7 mouse cellular contexts compared by ENCODE assay signal in genomic region chr15:79657837-79658530, GRCm38 (mm10). TPM values are rescaled to one million over a fixed set of nuclear protein-coding genes. Genes with fewer than 3 reads are reported as not detected.
DNase-seq lines count a peak whose midpoint lies in the region; ATAC-seq and TF ChIP-seq lines count a peak whose summit lies in the region.

No protein-coding gene starts in this region.

- TF ChIP-seq CTCF in kidney, adult 2 months (conservative IDR thresholded peaks at IDR 0.05; ENCODE audit: insufficient read depth, insufficient read length, low read depth, low read length): peak; percentile 59
- peak; percentile 40; the same call in 1 of the 2 replicates for TF ChIP-seq CTCF in spleen, adult 2 months (IDR thresholded peaks at IDR 0.05; ENCODE audit: extremely low read depth, insufficient read depth, insufficient read length, insufficient replicate concordance)

- no peaks in the 10 kb centered on the region for H3K9me3 ChIP-seq in embryonic facial prominence, embryonic 11.5 days (replicated peaks; ENCODE audit: control insufficient read depth, low read length)
- H3K9me3 ChIP-seq in limb, embryonic 12.5 days: peaks cover 4% of the 10 kb centered on the region; the same call in 1 of the 2 replicates
- no peaks in the 10 kb centered on the region for H3K9me3 ChIP-seq in midbrain, embryonic 15.5 days

- H3K27me3 ChIP-seq in embryonic facial prominence, embryonic 11.5 days (ENCODE audit: control insufficient read depth, insufficient read depth, low read length): no peaks in the 10 kb centered on the region
- H3K27me3 ChIP-seq in kidney, adult 2 months (replicated peaks; ENCODE audit: control insufficient read depth, insufficient read depth, low read length): no peaks in the 10 kb centered on the region
- H3K27me3 ChIP-seq in limb, embryonic 12.5 days: no peaks in the 10 kb centered on the region
- H3K27me3 ChIP-seq in midbrain, embryonic 15.5 days (replicated peaks): no peaks in the 10 kb centered on the region
- no peaks in the 10 kb centered on the region for H3K27me3 ChIP-seq in spleen, adult 2 months (ENCODE audit: control insufficient read depth, insufficient read depth, low read length)

- peak overlapping the region; percentile 83 for H3K4me2 ChIP-seq in embryonic facial prominence, embryonic 11.5 days (ENCODE audit: low read depth, low read length)
- H3K4me2 ChIP-seq in limb, embryonic 12.5 days: peak overlapping the region; percentile 91
- peak overlapping the region; percentile 72 for H3K4me2 ChIP-seq in midbrain, embryonic 15.5 days

- H3K36me3 ChIP-seq in embryonic facial prominence, embryonic 11.5 days (replicated peaks; ENCODE audit: control insufficient read depth, insufficient read depth, low read depth, low read length): no peaks in the 10 kb centered on the region
- no peaks in the 10 kb centered on the region for H3K36me3 ChIP-seq in kidney, adult 2 months (ENCODE audit: control insufficient read depth, insufficient read depth, low read length)
- peaks cover 17% of the 10 kb centered on the region; the same call in 1 of the 2 replicates for H3K36me3 ChIP-seq in limb, embryonic 12.5 days
- no peaks in the 10 kb centered on the region for H3K36me3 ChIP-seq in midbrain, embryonic 15.5 days (replicated peaks)
- no peaks in the 10 kb centered on the region for H3K36me3 ChIP-seq in spleen, adult 2 months (ENCODE audit: control insufficient read depth, insufficient read depth, low read length)

- H3K4me1 ChIP-seq in embryonic facial prominence, embryonic 11.5 days (ENCODE audit: control insufficient read depth, insufficient read depth, low read length): no peaks in the 10 kb centered on the region
- H3K4me1 ChIP-seq in kidney, adult 2 months (ENCODE audit: control insufficient read depth, insufficient read depth, low read length): 0 out of 2 replicates have a peak, but pooled peaks cover 3% of the 10 kb centered on the region
- H3K4me1 ChIP-seq in limb, embryonic 12.5 days (replicated peaks): peaks cover 6% of the 10 kb centered on the region
- peaks cover 12% of the 10 kb centered on the region for H3K4me1 ChIP-seq in midbrain, embryonic 15.5 days
- no peaks in the 10 kb centered on the region for H3K4me1 ChIP-seq in spleen, adult 2 months (ENCODE audit: control insufficient read depth, insufficient read depth, insufficient read length)

- TF ChIP-seq POLR2A in kidney, adult 2 months (IDR thresholded peaks at IDR 0.05; ENCODE audit: low read depth, low read length): no peak
- TF ChIP-seq POLR2A in spleen, adult 2 months (IDR thresholded peaks at IDR 0.05; ENCODE audit: low read depth, low read length): no peak

- ATAC-seq in embryonic facial prominence, embryonic 11.5 days (replicated peaks; ENCODE audit: insufficient number of reproducible peaks, low FRiP score, low TSS enrichment, low read depth): no peak
- ATAC-seq in limb, embryonic 12.5 days (ENCODE audit: insufficient number of reproducible peaks, insufficient read depth, low FRiP score, low TSS enrichment, low read depth): no peak
- ATAC-seq in midbrain, embryonic 15.5 days (replicated peaks): no peak

- DNase-seq in adrenal gland, postnatal 14 days: peak; percentile 88
- peak; percentile 93 for DNase-seq in embryonic facial prominence, embryonic 11.5 days (ENCODE audit: low spot score)
- peak; percentile 84 to 93 for DNase-seq in heart, adult 18-20 months
- peak; percentile 91 for DNase-seq in kidney, adult 2 months
- peak; percentile 62 to 79 for DNase-seq in spleen, adult 2 months (ENCODE audit: low read depth in 1 of 2, low spot score in 2 of 2)

- H3K4me3 ChIP-seq in embryonic facial prominence, embryonic 11.5 days (ENCODE audit: low read depth, low read length): peak overlapping the region; percentile 77
- peak overlapping the region; percentile 78 for H3K4me3 ChIP-seq in kidney, adult 2 months (ENCODE audit: insufficient read depth, low read depth, low read length)
- peak overlapping the region; percentile 75 for H3K4me3 ChIP-seq in limb, embryonic 12.5 days (replicated peaks)
- H3K4me3 ChIP-seq in midbrain, embryonic 15.5 days: peak overlapping the region; percentile 92
- H3K4me3 ChIP-seq in spleen, adult 2 months (ENCODE audit: extremely low read depth, insufficient read depth, insufficient read length): peak overlapping the region; percentile 85

- peak overlapping the region; percentile 89 for H3K27ac ChIP-seq in embryonic facial prominence, embryonic 11.5 days (replicated peaks; ENCODE audit: low read depth, low read length)
- H3K27ac ChIP-seq in kidney, adult 2 months (ENCODE audit: insufficient read depth, low read depth, low read length): peak overlapping the region; percentile 96; the same call in 1 of the 2 replicates
- H3K27ac ChIP-seq in limb, embryonic 12.5 days: peak overlapping the region; percentile 94
- peak overlapping the region; percentile 98 for H3K27ac ChIP-seq in midbrain, embryonic 15.5 days
- H3K27ac ChIP-seq in spleen, adult 2 months (ENCODE audit: insufficient read depth, low read length): peak overlapping the region; percentile 95

- 5% methylated on average over 16 of the region's 16 CpGs for WGBS in embryonic facial prominence, embryonic 11.5 days
- WGBS in kidney, adult 2 months: 2% methylated on average over 16 of the region's 16 CpGs
- 5% methylated on average over 16 of the region's 16 CpGs for WGBS in limb, embryonic 12.5 days
- WGBS in midbrain, embryonic 15.5 days: 4% methylated on average over 16 of the region's 16 CpGs
- 1% methylated on average over 16 of the region's 16 CpGs for WGBS in spleen, adult 2 months

- H3K9ac ChIP-seq in embryonic facial prominence, embryonic 11.5 days (replicated peaks; ENCODE audit: low read length): peak overlapping the region; percentile 83
- H3K9ac ChIP-seq in limb, embryonic 12.5 days (replicated peaks): peak overlapping the region; percentile 76
- peak overlapping the region; percentile 90 for H3K9ac ChIP-seq in midbrain, embryonic 15.5 days

RNA-seq across cellular contexts. Expression of gene Fam227a, which starts 0.8 kb away (rescaled TPM):
- total RNA-seq in adrenal gland, postnatal 14 days (2021): 2.6 and 4.8 TPM in 2 replicates
- polyA plus RNA-seq in embryonic facial prominence, embryonic 11.5 days (2014; fragmentation: Nextera tagmentation; extraction: Ambion mirVana): 1.8 and 3.3 TPM in 2 replicates
- under 1 TPM; 0.37 to 0.77 TPM for total RNA-seq in heart, adult 18-20 months (2021)
- 1.3 and 1.5 TPM in 2 replicates for polyA plus RNA-seq in kidney, adult 2 months (2012; rRNA removed)
- 2.1 and 2.5 TPM in 2 replicates for polyA plus RNA-seq in limb, embryonic 12.5 days (2016; fragmentation: Nextera tagmentation; extraction: Ambion mirVana)
- polyA plus RNA-seq in midbrain, embryonic 15.5 days (2015; fragmentation: Nextera tagmentation; extraction: Ambion mirVana): 5.1 and 6.6 TPM in 2 replicates
- polyA plus RNA-seq in spleen, adult 2 months (2012; rRNA removed): 0.28 and 0.41 TPM in 2 replicates

RNA-seq across cellular contexts. Expression of gene Cby1, which starts 1.0 kb away (rescaled TPM):
- total RNA-seq in adrenal gland, postnatal 14 days (2021): 21.9 and 24.8 TPM in 2 replicates
- 64.3 and 66.2 TPM in 2 replicates for polyA plus RNA-seq in embryonic facial prominence, embryonic 11.5 days (2014; fragmentation: Nextera tagmentation; extraction: Ambion mirVana)
- 10 to 100 TPM; 18.7 to 23.6 TPM for total RNA-seq in heart, adult 18-20 months (2021)
- 12.0 and 15.1 TPM in 2 replicates for polyA plus RNA-seq in kidney, adult 2 months (2012; rRNA removed)
- 49.9 and 57.6 TPM in 2 replicates for polyA plus RNA-seq in limb, embryonic 12.5 days (2016; fragmentation: Nextera tagmentation; extraction: Ambion mirVana)
- 92.1 and 99.6 TPM in 2 replicates for polyA plus RNA-seq in midbrain, embryonic 15.5 days (2015; fragmentation: Nextera tagmentation; extraction: Ambion mirVana)
- polyA plus RNA-seq in spleen, adult 2 months (2012; rRNA removed): 3.9 and 4.2 TPM in 2 replicates

RNA-seq across cellular contexts. Expression of gene Tomm22, which starts 12.7 kb away (rescaled TPM):
- total RNA-seq in adrenal gland, postnatal 14 days (2021): 116 and 120 TPM in 2 replicates
- polyA plus RNA-seq in embryonic facial prominence, embryonic 11.5 days (2014; fragmentation: Nextera tagmentation; extraction: Ambion mirVana): 308 and 320 TPM in 2 replicates
- 100 to 1,000 TPM; 112 to 126 TPM for total RNA-seq in heart, adult 18-20 months (2021)
- polyA plus RNA-seq in kidney, adult 2 months (2012; rRNA removed): 38.2 and 52.5 TPM in 2 replicates
- polyA plus RNA-seq in limb, embryonic 12.5 days (2016; fragmentation: Nextera tagmentation; extraction: Ambion mirVana): 217 and 238 TPM in 2 replicates
- 222 and 226 TPM in 2 replicates for polyA plus RNA-seq in midbrain, embryonic 15.5 days (2015; fragmentation: Nextera tagmentation; extraction: Ambion mirVana)
- polyA plus RNA-seq in spleen, adult 2 months (2012; rRNA removed): 18.7 and 19.5 TPM in 2 replicates

RNA-seq across cellular contexts. Expression of gene Josd1, which starts 29.7 kb away (rescaled TPM):
- 38.0 and 43.9 TPM in 2 replicates for total RNA-seq in adrenal gland, postnatal 14 days (2021)
- 16.4 and 17.4 TPM in 2 replicates for polyA plus RNA-seq in embryonic facial prominence, embryonic 11.5 days (2014; fragmentation: Nextera tagmentation; extraction: Ambion mirVana)
- total RNA-seq in heart, adult 18-20 months (2021): 10 to 100 TPM; 23.4 to 26.2 TPM
- polyA plus RNA-seq in kidney, adult 2 months (2012; rRNA removed): 19.5 and 19.9 TPM in 2 replicates
- polyA plus RNA-seq in limb, embryonic 12.5 days (2016; fragmentation: Nextera tagmentation; extraction: Ambion mirVana): 33.0 and 36.1 TPM in 2 replicates
- polyA plus RNA-seq in midbrain, embryonic 15.5 days (2015; fragmentation: Nextera tagmentation; extraction: Ambion mirVana): 22.8 and 24.0 TPM in 2 replicates
- 11.5 and 16.3 TPM in 2 replicates for polyA plus RNA-seq in spleen, adult 2 months (2012; rRNA removed)

RNA-seq across cellular contexts. Expression of gene Gtpbp1, which starts 32.7 kb away (rescaled TPM):
- 26.1 and 35.8 TPM in 2 replicates for total RNA-seq in adrenal gland, postnatal 14 days (2021)
- polyA plus RNA-seq in embryonic facial prominence, embryonic 11.5 days (2014; fragmentation: Nextera tagmentation; extraction: Ambion mirVana): 29.2 and 31.6 TPM in 2 replicates
- 10 to 100 TPM; 26.0 to 28.8 TPM for total RNA-seq in heart, adult 18-20 months (2021)
- 29.9 and 35.3 TPM in 2 replicates for polyA plus RNA-seq in kidney, adult 2 months (2012; rRNA removed)
- polyA plus RNA-seq in limb, embryonic 12.5 days (2016; fragmentation: Nextera tagmentation; extraction: Ambion mirVana): 42.6 and 47.2 TPM in 2 replicates
- 53.7 and 57.4 TPM in 2 replicates for polyA plus RNA-seq in midbrain, embryonic 15.5 days (2015; fragmentation: Nextera tagmentation; extraction: Ambion mirVana)
- polyA plus RNA-seq in spleen, adult 2 months (2012; rRNA removed): 40.3 and 50.4 TPM in 2 replicates
